31 mouse cellular contexts compared by ENCODE assay signal in genomic region chr3:63693694-63694093, GRCm38 (mm10).
"Had no signal": no experiment of that assay in that cellular context is flagged by ENCODE, and none has a peak within 500 bp of the region (broad histone marks: within the 10 kb centered on the region; RNA-seq: fewer than 3 reads in every experiment).

No protein-coding gene starts in this region.

- DNase-seq: left cerebral cortex, postnatal 4 days; liver; liver, embryonic 13.5 days; liver, postnatal 0 days; lung, adult 18-20 months; lung, adult 2 months; lung, embryonic 14.5 days; lung, postnatal 10 days; lung, postnatal 14 days; lung, postnatal 36 days; lung, postnatal 4 days; midbrain, embryonic 14.5 days had no signal

- H3K9ac ChIP-seq: limb, embryonic 12.5 days; limb, embryonic 13.5 days; limb, embryonic 15.5 days; liver, embryonic 12.5 days; liver, embryonic 13.5 days; liver, embryonic 14.5 days; liver, embryonic 15.5 days; liver, postnatal 0 days; lung, embryonic 14.5 days; lung, embryonic 15.5 days; midbrain, embryonic 12.5 days; midbrain, embryonic 13.5 days; midbrain, embryonic 15.5 days had no signal

- H3K9me3 ChIP-seq: limb, embryonic 10.5 days; limb, embryonic 12.5 days; limb, embryonic 13.5 days; limb, embryonic 15.5 days; liver, embryonic 12.5 days; liver, embryonic 13.5 days; liver, embryonic 15.5 days; lung, embryonic 15.5 days; midbrain, embryonic 10.5 days; midbrain, embryonic 12.5 days; midbrain, embryonic 13.5 days; midbrain, embryonic 15.5 days had no signal

- H3K4me2 ChIP-seq: limb, embryonic 12.5 days; limb, embryonic 13.5 days; limb, embryonic 15.5 days; liver, embryonic 11.5 days; liver, embryonic 12.5 days; liver, embryonic 13.5 days; liver, embryonic 15.5 days; lung, embryonic 14.5 days; lung, embryonic 15.5 days; midbrain, embryonic 11.5 days; midbrain, embryonic 12.5 days; midbrain, embryonic 13.5 days; midbrain, embryonic 15.5 days had no signal

- ATAC-seq: liver, embryonic 12.5 days; liver, postnatal 0 days; lung, postnatal 0 days; midbrain, embryonic 16.5 days had no signal

- H3K27ac ChIP-seq: limb, embryonic 10.5 days; limb, embryonic 12.5 days; limb, embryonic 13.5 days; limb, embryonic 15.5 days; liver, embryonic 12.5 days; liver, embryonic 13.5 days; liver, embryonic 14.5 days; liver, embryonic 15.5 days; lung, embryonic 15.5 days; macrophage; midbrain, embryonic 10.5 days; midbrain, embryonic 12.5 days; midbrain, embryonic 13.5 days; midbrain, embryonic 15.5 days had no signal

- H3K4me1 ChIP-seq: limb, embryonic 10.5 days; limb, embryonic 12.5 days; limb, embryonic 13.5 days; limb, embryonic 15.5 days; liver, embryonic 12.5 days; liver, embryonic 13.5 days; liver, embryonic 15.5 days; lung, embryonic 15.5 days; megakaryocyte, embryonic 14.5 days; midbrain, embryonic 10.5 days; midbrain, embryonic 12.5 days; midbrain, embryonic 13.5 days; midbrain, embryonic 15.5 days had no signal

- H3K27me3 ChIP-seq: limb, embryonic 12.5 days; limb, embryonic 13.5 days; limb, embryonic 15.5 days; liver, embryonic 12.5 days; liver, embryonic 13.5 days; liver, embryonic 15.5 days; lung, embryonic 15.5 days; megakaryocyte, embryonic 14.5 days; midbrain, embryonic 12.5 days; midbrain, embryonic 13.5 days; midbrain, embryonic 15.5 days had no signal

- H3K36me3 ChIP-seq: limb, embryonic 10.5 days; limb, embryonic 12.5 days; limb, embryonic 13.5 days; limb, embryonic 15.5 days; liver, embryonic 12.5 days; liver, embryonic 13.5 days; liver, embryonic 15.5 days; lung, embryonic 15.5 days; midbrain, embryonic 15.5 days had no signal

- H3K4me3 ChIP-seq: limb, embryonic 10.5 days; limb, embryonic 12.5 days; limb, embryonic 13.5 days; limb, embryonic 15.5 days; liver, embryonic 12.5 days; liver, embryonic 13.5 days; liver, embryonic 15.5 days; lung, embryonic 15.5 days; megakaryocyte, embryonic 14.5 days; midbrain, embryonic 10.5 days; midbrain, embryonic 12.5 days; midbrain, embryonic 13.5 days; midbrain, embryonic 15.5 days; myocyte had no signal
